Mouse (Mus musculus) heart, postnatal 0 days (tissue): ENCODE measurements around the gene Top2a. TPM values are rescaled to one million over a fixed set of nuclear protein-coding genes. Genes with fewer than 3 reads are reported as not detected.

Experiments used
- ATAC-seq: fragments of 200-750 bp; cut with Nextera tagmentation; 2 replicates; pipeline ENCODE4 v1.8.0; 2017; ENCODE audit warnings: low read depth, moderate number of reproducible peaks, moderate library complexity; ENCODE audit not compliant: insufficient read depth
- DNase-seq: peaks from one replicate; pipeline ENCODE4 v3.0.0-alpha.2; 2016; ENCODE audit warnings: low spot score
- H3K27ac ChIP-seq: fragments of 300-500 bp; sonication (generic); 2 replicates; pipeline ENCODE4 v1.5.1; 2014; ENCODE audit warnings: low read depth, mild to moderate bottlenecking
- H3K27me3 ChIP-seq: fragments of 300-500 bp; sonication (generic); 2 replicates; pipeline ENCODE4 v1.6.1; 2014; ENCODE audit warnings: low read length, mixed read lengths; ENCODE audit not compliant: control insufficient read depth, insufficient read depth
- H3K36me3 ChIP-seq: fragments of 300-500 bp; sonication (generic); replicated peaks from 2 replicates; pipeline ENCODE4 v1.6.1; 2014; ENCODE audit warnings: low read length, mixed read lengths; ENCODE audit not compliant: control insufficient read depth, insufficient read depth
- H3K4me1 ChIP-seq: fragments of 300-500 bp; sonication (generic); 2 replicates; pipeline ENCODE4 v1.6.1; 2014; ENCODE audit warnings: antibody characterized with exemption; ENCODE audit not compliant: control insufficient read depth, insufficient read depth
- H3K4me2 ChIP-seq: fragments of 300-500 bp; sonication (generic); 2 replicates; pipeline ENCODE4 v1.6.1; 2014; ENCODE audit warnings: low read depth, mild to moderate bottlenecking, low read length, moderate library complexity
- H3K4me3 ChIP-seq: fragments of 300-500 bp; sonication (generic); 2 replicates; pipeline ENCODE4 v1.5.1; 2014; ENCODE audit warnings: low read depth, low read length
- H3K9ac ChIP-seq: fragments of 300-500 bp; sonication (generic); replicated peaks from 2 replicates; pipeline ENCODE4 v1.6.1; 2014; ENCODE audit warnings: low read depth, low read length, mixed read lengths
- H3K9me3 ChIP-seq: fragments of 300-500 bp; sonication (generic); replicated peaks from 2 replicates; pipeline ENCODE4 v1.6.1; 2016; ENCODE audit warnings: low read length; ENCODE audit not compliant: control insufficient read depth
- CTCF ChIP-seq: IDR thresholded peaks from 2 replicates; pipeline ENCODE4 v1.5.1; 2016; ENCODE audit warnings: antibody characterized with exemption, control low read depth, low read depth
- EP300 ChIP-seq: IDR thresholded peaks from 2 replicates; pipeline ENCODE4 v1.6.1; 2016; ENCODE audit warnings: antibody characterized with exemption, low read depth
- WGBS: fragments of 180-500 bp; shearing (Covaris S2); extraction: QIAGEN DNeasy Blood & Tissue Kit; methylation state at CpG from one replicate; pipeline ENCODE4 v1.1.7; 2014; 5-methylcytosine and 5-hydroxymethylcytosine counted together
- polyA plus RNA-seq: library from polyadenylated mRNA; unstranded; fragments of >200 nt; fragmentation: Nextera tagmentation; extraction: Ambion mirVana; gene quantifications from 2 replicates; pipeline ENCODE4 v1.2.1, GENCODE M21; 2015
- total RNA-seq: library from RNA; depleted of rRNA; stranded (reverse); fragments of >200 nt; gene quantifications from 2 replicates; pipeline ENCODE4 v1.2.3, GENCODE M21; 2014; ENCODE audit warnings: low replicate concordance

The Top2a gene
- total and polyA plus RNA-seq, 2 experiments from 2014 or later, result 38.2 to 52.9 TPM

- no peaks in the 10 kb centered on the region for H3K9me3 ChIP-seq
- TF ChIP-seq EP300 (no peak), CTCF (no peak)
- ATAC-seq (no peak), DNase-seq (no peak)
- peak overlapping the region; percentile 81 for H3K27ac ChIP-seq
- H3K9ac ChIP-seq, result peak overlapping the region; percentile 51; the same call in 1 of the 2 replicates
- 25% methylated on average over 12 of the region's 12 CpGs for WGBS
- H3K27me3 ChIP-seq, result no peaks in the 10 kb centered on the region
- peak overlapping the region; percentile 59 for H3K4me3 ChIP-seq
- peaks cover 63% of the 10 kb centered on the region for H3K4me1 ChIP-seq
- peak overlapping the region; percentile 84 for H3K4me2 ChIP-seq
- H3K36me3 ChIP-seq, result 0 out of 2 replicates have a peak, but pooled peaks cover 6% of the 10 kb centered on the region
These were observed 61.4 kb downstream of the Top2a start for GRCm38 (mm10) chr11:98962421-98963095.

- no peak for DNase-seq
- no peak for ATAC-seq
- 23% methylated on average over 8 of the region's 8 CpGs for WGBS
These were observed 62.2 kb downstream of the Top2a start for GRCm38 (mm10) chr11:98961766-98962165.

GRCm38 (mm10) chr11:98961051-98961592, 62.9 kb downstream of the Top2a start:
- Histone ChIP-seq H3K27me3 (no peaks in the 10 kb centered on the region), H3K36me3 (peaks cover 6% of the 10 kb centered on the region; the same call in 1 of the 2 replicates), H3K9ac (peak overlapping the region; percentile 64), H3K9me3 (no peaks in the 10 kb centered on the region), H3K27ac (peak overlapping the region; percentile 81), H3K4me1 (peaks cover 54% of the 10 kb centered on the region), H3K4me3 (peak overlapping the region; percentile 59), H3K4me2 (peak overlapping the region; percentile 84)
- no peak for TF ChIP-seq EP300
- TF ChIP-seq CTCF, result no peak
- 32% methylated on average over 18 of the region's 18 CpGs for WGBS
- ATAC-seq (no peak), DNase-seq (no peak)

More at GRCm38 (mm10) chr11:98961766-98962165, 62.2 kb downstream of the Top2a start:
- peak overlapping the region; percentile 84 for H3K4me2 ChIP-seq
- H3K4me3 ChIP-seq, result peak overlapping the region; percentile 59
- peak overlapping the region; percentile 64 for H3K9ac ChIP-seq
- no peak for TF ChIP-seq CTCF
- no peak for TF ChIP-seq EP300
- peaks cover 11% of the 10 kb centered on the region; the same call in 1 of the 2 replicates for H3K36me3 ChIP-seq
- H3K27ac ChIP-seq, result peak overlapping the region; percentile 81
- no peaks in the 10 kb centered on the region for H3K27me3 ChIP-seq
- H3K9me3 ChIP-seq, result no peaks in the 10 kb centered on the region
- H3K4me1 ChIP-seq, result peaks cover 61% of the 10 kb centered on the region

- Histone ChIP-seq H3K4me1 (peaks cover 53% of the 10 kb centered on the region), H3K9me3 (no peaks in the 10 kb centered on the region), H3K27me3 (no peaks in the 10 kb centered on the region), H3K36me3 (peaks cover 6% of the 10 kb centered on the region; the same call in 1 of the 2 replicates), H3K9ac (peak overlapping the region; percentile 64), H3K27ac (peak overlapping the region; percentile 81), H3K4me2 (peak overlapping the region; percentile 84), H3K4me3 (peak overlapping the region; percentile 59)
- WGBS, result 3% methylated on average over 43 of the region's 53 CpGs
- DNase-seq (no peak), ATAC-seq (peak; percentile 15; the same call in 1 of the 2 replicates)
- TF ChIP-seq CTCF (no peak), EP300 (no peak)
These were observed 63.6 kb downstream of the Top2a start for GRCm38 (mm10) chr11:98960313-98960906.

GRCm38 (mm10) chr11:98959437-98960312, 64.3 kb downstream of the Top2a start:
- Histone ChIP-seq H3K36me3 (peaks cover 6% of the 10 kb centered on the region; the same call in 1 of the 2 replicates), H3K27me3 (no peaks in the 10 kb centered on the region), H3K4me1 (peaks cover 53% of the 10 kb centered on the region), H3K27ac (peak overlapping the region; percentile 81), H3K4me2 (peak overlapping the region; percentile 84), H3K4me3 (peak overlapping the region; percentile 59), H3K9me3 (no peaks in the 10 kb centered on the region), H3K9ac (peak overlapping the region; percentile 64)
- ATAC-seq (peak; percentile 24), DNase-seq (peak; percentile 89)
- under 1% methylated on average over 36 of the region's 43 CpGs for WGBS
- no peak for TF ChIP-seq CTCF
- TF ChIP-seq EP300, result 0 out of 2 replicates have a peak, but pooled peaks have one; percentile 54
